Mouse (Mus musculus) thymus, postnatal 0 days (tissue): Measurements from ENCODE around the gene Clcn1. TPM values are rescaled to one million over a fixed set of nuclear protein-coding genes. Genes with fewer than 3 reads are reported as not detected.

Source experiments
- DNase-seq: peaks from one replicate; pipeline ENCODE4 v3.0.0-alpha.2; 2015; ENCODE audit warnings: low spot score
- polyA plus RNA-seq: library from polyadenylated mRNA; unstranded; fragments of >200 nt; fragmentation: Nextera tagmentation; extraction: Ambion mirVana; gene quantifications from 2 replicates; pipeline ENCODE4 v1.2.1, GENCODE M21; 2015

The Clcn1 gene
- 0.10 and 0.26 TPM in 2 replicates for polyA plus RNA-seq

DNA sequence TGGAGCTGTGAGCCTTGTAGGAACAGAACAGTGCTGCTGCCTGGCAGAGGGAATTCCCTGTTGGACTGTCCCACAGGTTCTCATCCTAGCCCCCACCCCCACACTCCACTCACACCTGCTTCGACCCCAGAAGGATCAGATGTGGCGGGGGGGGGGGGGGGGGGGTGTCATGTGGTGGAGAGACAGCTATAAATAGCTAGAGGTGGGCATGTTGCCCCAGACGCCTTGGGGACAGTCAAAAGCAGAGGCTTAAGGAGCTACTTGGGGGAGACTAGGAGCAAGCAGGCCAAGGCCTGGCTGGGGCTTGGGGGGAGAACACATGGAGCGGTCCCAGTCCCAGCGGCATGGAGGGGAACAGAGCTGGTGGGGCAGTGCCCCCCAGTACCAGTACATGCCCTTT lies at the start of gene Clcn1:
Gene Clcn1 (plus strand): TSS at position 238 of the 400 bp plus-strand sequence.
- no peak for DNase-seq

DNA sequence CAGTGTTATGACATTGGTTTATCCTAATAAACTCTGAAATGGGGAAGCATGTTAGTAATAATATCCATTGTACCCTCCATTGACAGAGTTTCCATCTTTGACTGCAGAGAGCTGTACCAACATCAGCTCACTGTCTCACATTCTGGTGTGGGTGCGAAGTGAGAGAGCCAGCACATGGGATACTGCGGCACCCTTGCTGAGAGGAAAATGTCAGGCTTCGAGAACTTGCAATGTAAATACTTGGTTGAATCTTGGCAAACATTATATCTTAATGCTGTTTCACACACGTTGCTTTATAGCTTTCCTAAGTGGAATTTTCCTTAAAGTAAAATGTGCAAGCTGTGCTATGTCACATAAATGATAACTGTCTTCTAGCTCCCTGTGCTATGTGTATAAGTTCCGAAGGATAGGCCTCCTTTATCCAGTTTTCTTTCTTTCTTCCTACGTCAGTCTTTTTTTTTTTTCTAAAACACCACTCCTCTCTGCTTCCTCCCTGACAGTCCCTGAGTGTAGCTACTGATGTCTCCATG lies 49.1 kb upstream of the Clcn1 start:
- DNase-seq = no peak

DNA sequence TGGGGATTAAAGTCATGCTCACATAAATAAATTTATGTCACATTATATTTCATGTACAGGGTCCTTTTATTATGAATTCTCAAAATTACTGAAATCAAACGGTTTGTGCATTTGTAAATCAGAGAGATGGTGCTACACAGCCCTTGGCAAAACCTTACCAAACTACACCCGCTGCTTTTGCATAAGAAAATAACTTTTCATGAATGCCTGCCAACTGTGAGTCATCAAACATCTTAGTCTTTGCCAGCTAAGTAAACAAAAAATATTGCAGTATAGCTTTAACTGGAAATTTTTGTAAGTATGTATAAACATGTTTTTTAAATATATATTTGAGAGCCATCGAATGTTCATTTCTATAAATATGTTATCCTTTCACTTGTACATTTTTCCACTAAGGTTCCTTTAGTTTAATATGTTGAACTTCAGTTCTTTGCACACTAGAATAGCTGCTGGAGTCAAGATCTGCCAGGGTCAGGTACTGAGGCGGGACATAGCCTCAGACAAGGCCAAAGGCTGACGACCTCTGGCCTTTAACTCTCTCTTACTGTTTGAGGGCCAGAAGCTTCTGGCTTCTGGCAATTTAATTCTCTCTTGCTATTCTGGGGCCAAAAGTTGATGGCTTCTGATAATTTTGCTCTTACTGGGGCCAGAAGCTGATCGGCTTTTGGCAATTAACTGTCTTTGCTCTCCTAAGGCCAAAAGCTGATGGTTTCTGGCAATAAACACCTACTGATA lies 45.0 kb upstream of the Clcn1 start:
- DNase-seq = no peak

- peak; percentile 90 for DNase-seq
These were observed 40.7 kb upstream of the Clcn1 start, which contains the start of gene Gstk1 for GRCm38 (mm10) chr6:42245711-42246353. Gene Gstk1 (plus strand): TSS chr6:42245935.

- no peak for DNase-seq
These were observed 39.3 kb upstream of the Clcn1 start for GRCm38 (mm10) chr6:42247173-42247572.

- no peak for DNase-seq
These were observed 38.5 kb upstream of the Clcn1 start for GRCm38 (mm10) chr6:42247981-42248380.

- no peak for DNase-seq
These were observed 34.7 kb upstream of the Clcn1 start for GRCm38 (mm10) chr6:42251791-42252190.

- DNase-seq = no peak
These were observed 33.4 kb upstream of the Clcn1 start for GRCm38 (mm10) chr6:42253103-42253502.

DNA sequence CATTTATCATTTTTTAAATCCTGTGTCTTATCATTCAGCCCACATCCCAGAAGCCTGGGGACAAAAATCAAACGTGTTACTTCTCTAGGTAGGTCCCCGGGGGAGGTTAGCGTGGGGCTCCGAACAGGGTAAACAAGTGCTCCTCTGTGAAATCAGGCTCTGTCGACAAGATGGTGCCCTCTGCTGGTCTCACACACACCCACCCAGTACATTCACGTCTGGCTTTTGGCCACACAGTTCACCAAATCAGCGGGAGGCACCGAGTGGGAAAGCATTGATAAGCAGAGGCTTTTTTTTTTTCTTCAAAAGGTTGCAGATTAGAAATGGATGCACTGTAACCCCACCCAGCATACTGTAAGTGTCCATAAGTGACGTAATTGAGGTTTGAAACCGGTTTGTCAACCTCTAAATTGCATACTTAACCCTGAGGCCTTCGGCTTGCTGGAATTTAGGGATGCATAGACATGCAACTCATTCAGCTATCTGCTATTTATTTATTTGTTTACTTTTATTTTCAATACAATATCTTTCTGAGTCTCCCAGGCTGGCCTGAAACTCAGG lies 29.1 kb upstream of the Clcn1 start:
- DNase-seq = peak; percentile 76

GRCm38 (mm10) chr6:42260430-42260829 lies 26.1 kb upstream of the Clcn1 start:
- no peak for DNase-seq

- DNase-seq = no peak
These were observed 24.8 kb upstream of the Clcn1 start, which contains the start of gene Tmem139 for GRCm38 (mm10) chr6:42261524-42262170. Gene Tmem139 (plus strand): TSS chr6:42261970.

GRCm38 (mm10) chr6:42264626-42265312 lies 21.7 kb upstream of the Clcn1 start, which contains the start of gene Casp2:
Gene Casp2 (plus strand): TSS chr6:42264985.
- peak; percentile 98 for DNase-seq

- peak; percentile 38 for DNase-seq
These were observed 20.8 kb upstream of the Clcn1 start for GRCm38 (mm10) chr6:42265391-42266330.

- no peak for DNase-seq
These were observed 15.7 kb upstream of the Clcn1 start for GRCm38 (mm10) chr6:42270817-42271216.

DNA sequence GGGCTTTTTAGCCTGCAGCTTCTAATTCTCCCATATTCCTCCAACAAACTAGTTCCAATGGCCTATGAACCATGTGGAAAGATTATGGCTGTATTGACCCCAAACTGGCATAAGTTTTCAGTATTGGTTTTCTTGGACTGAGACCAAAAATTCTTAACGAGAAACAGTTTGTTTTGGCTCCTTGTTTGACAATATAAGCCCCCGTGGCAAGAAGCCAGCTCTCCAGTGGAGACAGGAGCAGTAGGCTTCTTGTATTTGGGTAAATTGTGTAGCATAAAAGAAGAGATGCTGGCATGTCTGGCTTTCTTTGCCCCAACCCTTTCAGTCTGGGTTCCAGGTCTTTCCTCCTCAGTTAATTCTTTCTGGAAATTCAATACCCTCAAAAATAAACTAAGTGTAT lies 10.3 kb upstream of the Clcn1 start:
- DNase-seq = no peak

- DNase-seq = no peak
These were observed 3.5 kb upstream of the Clcn1 start for GRCm38 (mm10) chr6:42282865-42283528.

- no peak for DNase-seq
These were observed 1.1 kb downstream of the Clcn1 start for GRCm38 (mm10) chr6:42287562-42287961.

DNA sequence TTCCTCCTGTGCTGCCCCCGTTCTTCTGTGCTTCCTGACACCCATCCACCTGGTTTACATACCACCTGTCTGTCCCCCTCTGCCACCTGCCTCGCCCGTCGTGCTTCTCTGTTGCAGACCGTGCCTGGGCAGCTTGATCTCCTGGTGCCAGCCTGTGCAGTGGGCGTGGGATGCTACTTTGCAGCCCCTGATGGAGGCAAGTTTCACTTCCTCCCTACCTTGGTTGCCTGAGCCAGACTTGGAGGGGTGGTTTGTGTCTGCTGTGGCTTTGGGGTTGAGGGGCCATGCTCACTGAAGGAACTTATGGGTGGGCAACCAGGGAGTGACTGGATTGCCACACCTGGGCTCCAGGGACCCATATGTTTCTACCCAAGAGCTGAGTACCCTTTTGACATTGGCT lies 6.8 kb downstream of the Clcn1 start:
- peak; percentile 5 for DNase-seq

GRCm38 (mm10) chr6:42295549-42296094 lies 9.1 kb downstream of the Clcn1 start:
- DNase-seq = no peak
